Mouse (Mus musculus): ENCODE measurements around the gene Scgb2b26.

Gene Scgb2b26

GRCm38 (mm10) chr7:33944940-33945339 lies at the start of gene Scgb2b26:
Scgb2b26 (minus strand) TSS chr7:33945040.
- no peak for DNase-seq (ENCODE audit: low read depth, low spot score)

DNA sequence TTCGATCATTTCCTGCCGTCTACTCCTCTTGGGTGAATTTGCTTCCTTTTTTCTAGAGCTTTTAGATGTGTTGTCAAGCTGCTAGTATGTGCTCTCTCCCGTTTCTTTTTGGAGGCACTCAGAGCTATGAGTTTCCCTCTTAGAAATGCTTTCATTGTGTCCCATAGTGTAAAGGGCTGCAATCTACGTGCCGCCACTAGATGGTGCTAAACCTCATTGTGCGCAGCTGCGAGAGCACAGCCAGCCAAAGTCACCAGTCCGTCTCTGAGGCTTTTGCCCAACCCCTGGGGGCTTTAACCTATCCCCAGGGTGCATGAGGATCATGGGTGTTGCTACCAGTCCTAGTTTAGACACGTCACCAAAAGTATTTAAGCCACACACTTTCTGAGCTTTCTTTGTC lies 37.4 kb upstream of the Scgb2b26 start:
- DNase-seq (ENCODE audit: low read depth, low spot score): peak; percentile 50

DNA sequence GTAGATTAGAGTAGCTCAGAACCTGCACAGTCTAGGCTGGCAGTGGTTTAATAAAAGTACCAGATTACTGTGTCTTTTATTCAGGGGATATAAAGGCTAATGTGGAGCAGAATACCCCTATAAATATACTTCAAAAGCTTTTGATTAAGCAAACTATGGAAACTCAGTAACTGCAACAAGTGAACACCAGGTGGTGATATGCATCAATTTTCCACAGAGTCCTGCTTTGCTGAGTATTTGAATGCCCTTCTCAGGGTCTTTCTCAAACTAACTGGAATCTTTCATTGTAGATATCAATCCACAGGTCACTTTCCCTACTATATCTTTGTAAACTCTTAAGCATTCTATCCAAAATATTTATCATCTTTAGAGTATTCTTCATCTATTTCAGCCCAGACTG lies 41.9 kb downstream of the Scgb2b26 start:
- no peak for DNase-seq (ENCODE audit: low read depth, low spot score)

DNA sequence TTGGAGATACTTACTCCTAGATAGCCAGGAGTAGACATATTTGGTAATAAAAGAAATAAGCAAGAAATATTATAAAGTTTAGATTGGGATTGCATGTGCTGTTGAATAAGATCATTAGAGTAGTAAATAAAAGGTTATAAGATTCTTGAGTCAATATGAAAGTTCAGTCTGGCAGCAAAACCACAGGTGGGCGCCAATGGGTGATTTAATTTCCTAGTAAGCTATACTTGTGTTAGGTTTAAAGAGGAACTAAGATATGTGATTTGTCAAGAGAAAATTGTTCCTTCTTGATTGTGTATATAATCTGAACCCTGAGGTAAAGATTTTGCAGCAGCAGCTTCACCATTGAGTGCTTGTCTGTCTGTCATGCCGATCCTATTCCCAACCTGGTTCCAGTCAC lies 44.0 kb downstream of the Scgb2b26 start:
- no peak for DNase-seq (ENCODE audit: low read depth, low spot score)

- no peak for DNase-seq (ENCODE audit: low read depth, low spot score)
Measured at GRCm38 (mm10) chr7:33900007-33900406, 44.8 kb downstream of the Scgb2b26 start.
